Mouse (Mus musculus) limb, embryonic 12.5 days (tissue): ENCODE data around the gene Magea6. TPM values are rescaled to one million over a fixed set of nuclear protein-coding genes. Genes with fewer than 3 reads are reported as not detected.
"Not testable (repeated sequence)": the region's sequence is repeated elsewhere in the genome, so short reads cannot be mapped to it uniquely, and the experiment has no call there.

Experiments
- ATAC-seq: fragments of 200-750 bp; cut with Nextera tagmentation; 2 replicates; pipeline ENCODE4 v1.8.0; 2017; ENCODE audit warnings: low read depth, moderate TSS enrichment; ENCODE audit not compliant: insufficient number of reproducible peaks, insufficient read depth, low FRiP score, low TSS enrichment
- H3K27ac ChIP-seq: fragments of 300-500 bp; sonication (generic); 2 replicates; pipeline ENCODE4 v1.5.1; 2016; ENCODE audit warnings: mild to moderate bottlenecking, moderate library complexity
- H3K27me3 ChIP-seq: fragments of 300-500 bp; sonication (generic); 2 replicates; pipeline ENCODE4 v1.6.1; 2016; ENCODE audit warnings: mild to moderate bottlenecking, moderate library complexity
- H3K36me3 ChIP-seq: fragments of 300-500 bp; sonication (generic); 2 replicates; pipeline ENCODE4 v1.6.1; 2016; ENCODE audit warnings: mild to moderate bottlenecking, moderate library complexity
- H3K4me1 ChIP-seq: fragments of 300-500 bp; sonication (generic); replicated peaks from 2 replicates; pipeline ENCODE4 v1.6.1; 2016
- H3K4me2 ChIP-seq: fragments of 300-500 bp; sonication (generic); 2 replicates; pipeline ENCODE4 v1.6.1; 2016; ENCODE audit warnings: mild to moderate bottlenecking, moderate library complexity
- H3K4me3 ChIP-seq: fragments of 300-500 bp; sonication (generic); replicated peaks from 2 replicates; pipeline ENCODE4 v1.5.1; 2016; ENCODE audit warnings: mild to moderate bottlenecking
- H3K9ac ChIP-seq: fragments of 300-500 bp; sonication (generic); replicated peaks from 2 replicates; pipeline ENCODE4 v1.6.1; 2016; ENCODE audit warnings: mild to moderate bottlenecking, moderate library complexity
- H3K9me3 ChIP-seq: fragments of 300-500 bp; sonication (generic); 2 replicates; pipeline ENCODE4 v1.6.1; 2016; ENCODE audit warnings: mild to moderate bottlenecking, moderate library complexity
- WGBS: fragments of 180-500 bp; shearing (Covaris S2); methylation state at CpG from one replicate; pipeline ENCODE4 v1.1.7; 2016; 5-methylcytosine and 5-hydroxymethylcytosine counted together
- polyA plus RNA-seq: library from polyadenylated mRNA; unstranded; fragments of >200 nt; fragmentation: Nextera tagmentation; extraction: Ambion mirVana; gene quantifications from 2 replicates; pipeline ENCODE4 v1.2.1, GENCODE M21; 2016

Magea6 gene
- not detected in 2 replicates for polyA plus RNA-seq

GRCm38 (mm10) chrX:154935887-154936286 is at the start of gene Magea6:
Gene Magea6 (minus strand): TSS chrX:154935987.
- not testable (repeated sequence) for H3K9ac ChIP-seq, H3K27ac ChIP-seq, H3K4me1 ChIP-seq, H3K36me3 ChIP-seq, H3K27me3 ChIP-seq, ATAC-seq, H3K9me3 ChIP-seq, H3K4me3 ChIP-seq, H3K4me2 ChIP-seq
- 52% methylated on average over 1 of the region's 1 CpGs for WGBS

GRCm38 (mm10) chrX:154949405-154949804 is 13.6 kb upstream of the Magea6 start, which contains the start of gene Magea3:
Gene Magea3 (minus strand): TSS chrX:154949505.
- not testable (repeated sequence) for H3K9ac ChIP-seq, H3K27me3 ChIP-seq, ATAC-seq, H3K27ac ChIP-seq, H3K4me1 ChIP-seq, H3K4me3 ChIP-seq, H3K4me2 ChIP-seq, H3K9me3 ChIP-seq, H3K36me3 ChIP-seq
- 56% methylated on average over 1 of the region's 1 CpGs for WGBS

GRCm38 (mm10) chrX:154890167-154890566 is 45.6 kb downstream of the Magea6 start, which contains the start of gene Cldn34b1:
Gene Cldn34b1 (minus strand): TSS chrX:154890267.
- ATAC-seq, H3K36me3 ChIP-seq, H3K4me1 ChIP-seq, H3K27ac ChIP-seq, H3K9me3 ChIP-seq, H3K27me3 ChIP-seq, H3K4me2 ChIP-seq, H3K9ac ChIP-seq, H3K4me3 ChIP-seq: not testable (repeated sequence)
- 89% methylated on average over 3 of the region's 3 CpGs for WGBS

Other genes starting within 250 kb of the Magea6 start
- not detected in 2 replicates for gene Cldn34b1, start 45.7 kb downstream of the Magea6 start, polyA plus RNA-seq
- not detected in 2 replicates for gene Magea3, start 13.5 kb upstream of the Magea6 start, polyA plus RNA-seq
- gene Magea8, start 59.9 kb upstream of the Magea6 start, polyA plus RNA-seq, result not detected in 2 replicates
- not detected in 2 replicates for gene Magea5, start 127.2 kb upstream of the Magea6 start, polyA plus RNA-seq
- not detected in 2 replicates for gene Magea1, start 153.8 kb upstream of the Magea6 start, polyA plus RNA-seq
- gene Magea2, start 157.7 kb upstream of the Magea6 start, polyA plus RNA-seq, result not detected in 2 replicates
- not detected in 2 replicates for gene Cldn34b2, start 192.4 kb upstream of the Magea6 start, polyA plus RNA-seq